Mouse (Mus musculus) WW6 (cell line): ENCODE measurements at regions not wholly inside any gene's neighbourhood (a gene's known extent, or its start where the extent isn't known, plus 50 kb on each side); places are given as distances from the start of the nearest gene placed in this dataset.
"Not testable (repeated sequence)": the region's sequence is repeated elsewhere in the genome, so short reads cannot be mapped to it uniquely, and the experiment has no call there.

ENCODE experiments used
- DNase-seq: peaks from one replicate; pipeline ENCODE4 v3.0.0-alpha.2; 2013; ENCODE audit warnings: low read depth, low spot score

DNA sequence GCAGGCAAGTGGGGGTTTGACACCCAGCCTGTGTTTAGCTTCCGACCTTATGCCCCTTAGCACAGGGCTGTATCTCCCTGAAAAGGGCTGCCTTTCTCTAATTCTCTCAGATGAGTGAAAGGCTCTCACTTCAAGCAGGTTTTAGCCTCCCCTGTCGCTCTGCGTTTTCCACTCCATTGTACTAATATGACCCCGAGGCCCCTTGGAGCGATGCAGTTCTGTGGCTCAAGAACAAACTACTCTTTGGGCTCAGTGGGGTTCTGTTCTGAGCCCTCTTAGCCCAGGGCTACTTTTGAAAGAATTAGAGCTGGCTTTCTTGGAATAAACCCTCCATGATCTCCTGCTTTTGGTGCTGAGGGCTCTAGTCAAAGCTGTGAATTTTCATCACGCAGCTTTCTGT is 53.4 kb upstream of the Castor2 start:
- no peak for DNase-seq

DNA sequence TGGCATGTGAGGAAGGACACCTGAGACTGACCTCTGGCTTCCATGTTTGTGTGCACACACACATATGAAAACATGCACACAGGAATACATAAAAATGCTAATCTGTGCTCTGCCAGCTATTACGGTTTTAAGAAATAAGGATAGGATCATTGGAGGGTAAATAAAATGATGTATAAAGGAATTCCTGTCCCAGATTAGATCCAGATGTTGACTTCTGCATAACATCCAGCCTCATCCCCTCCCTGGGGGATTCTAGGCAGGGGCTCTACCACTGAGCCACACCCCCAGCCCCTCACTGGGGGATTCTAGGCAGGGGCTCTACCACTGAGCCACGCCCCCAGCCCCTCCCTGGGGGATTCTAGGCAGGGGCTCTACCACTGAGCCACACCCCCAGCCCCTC is 56.6 kb upstream of the Castor2 start:
- DNase-seq: not testable (repeated sequence)

GRCm38 (mm10) chr5:134027316-134027966 is 72.1 kb upstream of the Castor2 start:
- DNase-seq: no peak

- no peak for DNase-seq
Measured at GRCm38 (mm10) chr5:134019651-134020432, 79.7 kb upstream of the Castor2 start.

DNA sequence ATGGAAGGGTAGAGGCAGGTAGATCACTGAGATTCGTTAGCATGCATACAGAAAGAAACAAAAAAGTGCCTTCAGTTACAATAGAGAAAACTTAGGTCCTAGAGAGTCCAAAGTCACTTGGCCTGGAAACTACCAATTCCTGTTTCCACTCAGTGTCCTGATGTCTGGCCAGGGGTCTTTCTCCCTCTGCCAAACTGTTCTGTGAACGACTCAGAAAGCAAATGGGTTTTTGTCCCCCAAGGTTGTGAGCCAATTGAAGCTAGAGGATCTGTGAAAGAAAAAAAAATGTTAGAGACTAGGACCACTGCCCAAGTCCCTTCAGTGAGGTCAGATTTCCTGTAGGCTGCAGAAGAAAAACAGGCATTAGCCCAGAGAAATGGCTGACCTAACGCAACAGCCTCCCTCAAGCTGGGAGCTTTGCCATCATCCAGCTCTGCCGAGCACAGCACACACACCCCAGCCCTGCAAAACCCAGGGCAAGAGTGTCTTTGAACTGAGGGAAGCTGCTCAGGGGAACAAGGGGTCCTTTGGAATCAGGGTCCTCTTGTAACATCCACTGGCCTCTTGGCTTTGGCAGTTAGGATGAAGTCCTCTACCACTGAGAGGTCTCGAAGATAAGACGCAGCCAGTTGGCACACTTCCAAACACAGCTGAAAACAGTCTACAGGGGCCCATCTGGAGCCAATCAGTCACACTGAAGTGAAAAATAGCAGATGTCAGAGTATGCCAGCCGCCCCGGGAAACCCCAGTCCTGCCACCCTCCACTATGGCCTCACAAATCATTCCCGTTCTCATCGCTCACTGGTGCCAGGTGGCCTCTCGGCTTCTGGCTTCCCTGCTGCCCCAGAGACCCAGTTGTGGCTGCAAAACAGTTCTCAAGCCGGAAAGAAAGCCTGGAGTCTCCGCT is 85.0 kb upstream of the Castor2 start:
- DNase-seq: no peak

GRCm38 (mm10) chr5:134013206-134013605 is 86.3 kb upstream of the Castor2 start:
- DNase-seq: no peak

GRCm38 (mm10) chr5:134009843-134010242 is 89.7 kb upstream of the Castor2 start:
- no peak for DNase-seq

DNA sequence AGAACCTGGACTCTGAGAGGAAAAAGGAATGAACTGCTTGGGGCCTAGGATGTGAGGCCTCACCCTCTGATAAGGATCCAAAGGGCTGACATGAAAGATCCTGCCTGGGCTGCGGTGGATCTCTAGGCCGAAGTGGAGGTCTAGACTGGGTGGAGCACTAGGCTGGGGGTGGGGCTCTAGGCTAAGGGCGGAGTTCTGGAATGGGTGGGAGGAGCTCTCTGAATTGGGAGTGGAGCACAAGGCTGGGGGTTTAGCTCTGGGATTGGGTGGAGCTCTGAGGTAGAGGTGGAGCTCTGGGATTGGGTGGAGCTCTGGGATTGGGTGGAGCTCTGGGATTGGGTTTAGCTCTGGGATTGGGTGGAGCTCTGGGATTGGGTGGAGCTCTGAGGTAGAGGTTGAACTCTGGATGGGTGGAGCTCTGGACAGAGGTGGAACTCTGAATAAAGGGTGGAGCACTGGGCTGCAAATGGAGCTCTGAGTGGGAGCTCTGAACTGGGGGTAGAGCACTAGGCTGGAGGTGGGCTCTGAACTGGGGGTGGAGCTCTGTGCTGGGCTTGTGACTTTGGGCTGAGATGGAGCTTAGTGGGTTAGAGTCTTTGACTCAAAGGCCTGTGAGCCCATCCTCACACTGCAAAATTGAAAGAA is 92.3 kb upstream of the Castor2 start:
- peak; percentile 80 for DNase-seq

DNA sequence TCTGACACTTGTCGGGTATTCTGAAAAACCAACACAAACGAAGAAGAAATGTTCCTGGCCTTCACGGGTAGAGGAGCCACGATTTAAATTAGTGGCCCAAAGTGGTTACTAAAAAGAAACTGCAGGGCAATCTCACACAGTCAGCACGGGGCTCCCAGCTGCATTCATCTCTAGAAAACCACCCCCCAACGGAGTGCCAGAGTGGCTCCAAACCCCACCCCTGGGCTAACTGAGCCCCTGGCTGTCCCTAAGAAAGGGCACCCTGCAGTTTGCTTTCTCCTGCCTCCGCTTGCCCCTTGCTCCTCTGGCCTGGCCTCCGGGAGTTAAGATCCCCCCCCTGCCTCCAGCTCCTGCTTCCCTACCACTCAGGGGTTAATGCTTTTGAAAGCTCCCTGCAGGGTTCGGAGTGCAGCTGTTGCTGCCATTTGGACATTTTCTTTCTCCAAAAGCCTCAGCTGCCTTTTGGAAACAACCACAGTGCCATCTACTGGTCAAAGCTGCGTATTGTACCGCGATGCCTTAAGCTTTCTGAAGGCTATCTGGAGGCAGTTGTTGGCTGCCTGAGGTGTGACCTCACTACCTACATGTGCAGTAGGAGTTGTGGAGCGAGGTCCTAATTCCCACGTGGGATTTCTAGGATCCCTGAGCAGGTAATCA is 92.9 kb upstream of the Castor2 start:
- peak; percentile 79 for DNase-seq

GRCm38 (mm10) chr5:134006001-134006400 is 93.5 kb upstream of the Castor2 start:
- no peak for DNase-seq

DNA sequence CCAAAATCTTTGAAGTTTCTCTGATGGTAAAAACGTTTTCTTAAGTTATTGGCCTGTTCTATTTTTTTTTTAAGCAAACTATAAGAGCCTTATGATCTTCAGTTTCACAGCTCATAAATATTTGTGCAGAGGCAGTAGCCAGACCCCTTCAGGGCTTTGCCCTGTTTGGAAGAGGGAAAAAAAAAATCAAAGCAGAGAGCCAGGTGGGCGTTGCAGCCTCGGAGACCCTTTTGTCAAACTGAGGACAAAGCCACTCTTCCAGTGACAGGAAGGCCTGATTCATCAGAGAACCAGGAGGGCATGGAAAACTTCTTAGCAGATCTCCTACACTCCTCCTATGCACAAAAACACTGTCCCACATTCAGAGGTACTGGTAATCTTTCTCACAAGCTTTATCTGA is 99.4 kb upstream of the Castor2 start:
- no peak for DNase-seq

DNA sequence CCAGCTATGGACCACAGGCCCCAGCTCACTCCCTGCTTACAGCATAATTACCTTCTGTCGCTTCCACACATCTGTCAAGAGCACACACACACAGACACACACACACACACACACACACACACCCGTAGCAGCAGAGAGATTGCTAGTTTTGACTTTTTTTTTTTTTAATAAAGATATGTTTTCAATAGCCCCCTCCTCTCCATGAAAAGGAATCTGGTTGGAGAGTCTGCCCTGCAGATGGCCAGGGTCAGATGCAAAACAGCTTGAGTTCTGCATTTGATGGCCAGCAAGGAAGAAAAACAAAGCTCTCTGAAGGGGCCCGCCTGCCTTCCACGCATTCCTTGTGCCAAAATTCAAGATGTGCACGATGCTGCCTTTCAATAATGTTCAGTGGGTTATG is 99.8 kb upstream of the Castor2 start:
- DNase-seq: no peak

- DNase-seq: no peak
Measured at GRCm38 (mm10) chr5:133991994-133992393, 107.5 kb upstream of the Castor2 start.

GRCm38 (mm10) chr5:133991556-133991955 is 108.0 kb upstream of the Castor2 start:
- DNase-seq: no peak

- peak; percentile 26 for DNase-seq
Measured at GRCm38 (mm10) chr5:133983249-133983966, 116.1 kb upstream of the Castor2 start.

- DNase-seq: no peak
Measured at GRCm38 (mm10) chr5:133970421-133970914, 129.0 kb upstream of the Castor2 start.

DNA sequence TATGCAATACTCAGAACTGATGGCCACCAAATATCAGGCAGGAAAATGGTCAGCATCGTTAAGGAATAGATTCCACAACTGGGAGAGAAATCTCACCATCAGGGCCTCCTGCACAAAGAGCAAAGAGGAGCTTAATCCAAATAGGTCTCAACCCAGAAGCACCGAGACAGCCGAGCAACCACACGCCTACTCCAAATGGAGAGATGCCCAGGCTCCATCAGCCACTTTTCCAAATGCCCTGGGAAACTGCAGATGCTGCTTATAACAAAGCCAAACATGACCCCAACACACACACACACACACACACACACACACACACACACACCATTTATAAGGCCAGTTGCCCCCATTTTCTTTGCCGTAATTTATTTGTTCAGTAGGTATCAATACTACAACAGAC is 136.2 kb upstream of the Castor2 start:
- DNase-seq: no peak

DNA sequence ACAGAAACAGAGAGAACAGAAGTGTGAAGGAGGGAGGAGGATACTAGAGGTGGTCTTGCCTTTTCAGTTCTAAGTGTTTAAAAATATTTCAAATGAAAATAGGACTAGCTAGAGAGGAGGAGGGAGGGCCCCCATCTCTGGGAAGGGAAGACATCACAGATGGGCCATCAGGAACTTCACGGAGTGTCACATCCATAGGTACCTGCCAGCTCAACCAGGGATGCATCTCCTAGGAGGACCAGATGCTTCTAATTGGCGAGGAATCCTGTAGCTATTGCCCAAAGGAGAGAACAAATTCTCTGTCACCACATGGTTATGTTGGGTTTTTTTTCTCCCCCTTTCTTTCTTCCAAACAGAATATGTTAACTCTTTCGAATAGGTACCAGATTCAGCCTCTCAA is 158.7 kb upstream of the Castor2 start:
- no peak for DNase-seq

- no peak for DNase-seq
Measured at GRCm38 (mm10) chr5:133940030-133940429, 159.5 kb upstream of the Castor2 start.
